Mouse (Mus musculus): ENCODE measurements at regions not wholly inside any gene's neighbourhood (a gene's known extent, or its start where the extent isn't known, plus 50 kb on each side); places are given as distances from the start of the nearest gene placed in this dataset.
A peak's percentile ranks its signal among the peaks of the same experiment; 100 is the strongest.

- no peak for DNase-seq (ENCODE audit: low read depth)
These were observed 168.7 kb upstream of the Pdcd1 start for GRCm38 (mm10) chr1:94221006-94221405.

- no peak for DNase-seq (ENCODE audit: low read depth)
These were observed 165.1 kb upstream of the Pdcd1 start for GRCm38 (mm10) chr1:94217407-94217806.

GRCm38 (mm10) chr1:94208929-94209328, 156.6 kb upstream of the Pdcd1 start:
- no peak for DNase-seq (ENCODE audit: low read depth)

- no peak for DNase-seq (ENCODE audit: low read depth)
These were observed 155.5 kb upstream of the Pdcd1 start for GRCm38 (mm10) chr1:94207859-94208258.

GRCm38 (mm10) chr1:94203281-94203680, 150.9 kb upstream of the Pdcd1 start:
- DNase-seq (ENCODE audit: low read depth): no peak

GRCm38 (mm10) chr1:94183876-94184275, 131.5 kb upstream of the Pdcd1 start:
- no peak for DNase-seq (ENCODE audit: low read depth)

GRCm38 (mm10) chr1:94149958-94150357, 97.6 kb upstream of the Pdcd1 start:
- DNase-seq (ENCODE audit: low read depth): no peak

- peak; percentile 18 for DNase-seq (ENCODE audit: low read depth)
These were observed 94.7 kb upstream of the Pdcd1 start for GRCm38 (mm10) chr1:94147015-94147414.

GRCm38 (mm10) chr1:94140518-94140917, 88.2 kb upstream of the Pdcd1 start:
- no peak for DNase-seq (ENCODE audit: low read depth)

- DNase-seq (ENCODE audit: low read depth): peak; percentile 4
These were observed 87.2 kb upstream of the Pdcd1 start for GRCm38 (mm10) chr1:94139445-94140062.

GRCm38 (mm10) chr1:94136731-94137130, 84.4 kb upstream of the Pdcd1 start:
- no peak for DNase-seq (ENCODE audit: low read depth)

Measured in induced T-regulatory cell, adult 2 months (primary cell).